Mouse (Mus musculus): ENCODE measurements at regions not wholly inside any gene's neighbourhood (a gene's known extent, or its start where the extent isn't known, plus 50 kb on each side); places are given as distances from the start of the nearest gene placed in this dataset.

- H3K4me1 ChIP-seq (replicated peaks; ENCODE audit: control insufficient read depth, insufficient read depth, low read length), result no peaks in the 10 kb centered on the region
- no peak overlapping the region for H3K9ac ChIP-seq (ENCODE audit: low read length)
- ATAC-seq (ENCODE audit: low read depth), result no peak
- H3K4me3 ChIP-seq (ENCODE audit: low read length), result no peak overlapping the region
- no peaks in the 10 kb centered on the region for H3K9me3 ChIP-seq (ENCODE audit: control insufficient read depth, low read length)
- no peak overlapping the region for H3K4me2 ChIP-seq (ENCODE audit: low read depth, low read length)
- H3K27me3 ChIP-seq (ENCODE audit: control insufficient read depth, insufficient read depth, low read depth, low read length), result no peaks in the 10 kb centered on the region
- no peaks in the 10 kb centered on the region for H3K36me3 ChIP-seq (ENCODE audit: control insufficient read depth, insufficient read depth, low read length)
- H3K27ac ChIP-seq (ENCODE audit: low read length), result no peak overlapping the region
- WGBS, result 78% methylated on average over 6 of the region's 6 CpGs
These were observed 58.2 kb upstream of the Wdr11 start for GRCm38 (mm10) chr7:129533366-129533905.

Measured in lung, embryonic 16.5 days (tissue).